Mouse (Mus musculus): ENCODE results near the gene Olfr372.

DNA sequence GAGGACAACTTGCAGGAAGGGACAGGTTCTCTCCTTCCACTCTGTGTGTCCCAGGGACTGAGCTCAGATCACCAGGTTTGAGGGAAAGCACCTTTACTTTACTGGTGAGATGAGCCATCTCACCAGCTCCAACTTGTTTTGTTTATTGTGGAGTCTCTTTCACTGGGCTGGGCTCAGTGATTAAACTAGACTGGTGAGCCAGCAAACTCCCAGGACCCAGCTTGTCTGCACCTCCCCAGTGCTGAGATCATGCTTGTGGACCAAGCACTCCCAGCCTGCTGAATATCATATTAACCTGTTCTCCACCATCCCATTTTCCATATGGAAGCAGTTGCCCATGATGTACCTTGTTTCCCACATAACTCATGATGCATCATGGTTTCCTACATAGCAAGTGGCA, 38.1 kb upstream of the Olfr372 start:
- TF ChIP-seq POLR2A (IDR thresholded peaks at IDR 0.05; ENCODE audit: low read depth, low read length) (no peak), CTCF (conservative IDR thresholded peaks at IDR 0.05; ENCODE audit: insufficient read depth, insufficient read length, low read depth, low read length) (no peak)

All from kidney, adult 2 months (tissue).